Mouse (Mus musculus) thymus, adult 2 months (tissue): ENCODE measurements around the gene Dnajc3.

Experiments
- CTCF ChIP-seq: fragments of 200-500 bp; IDR thresholded peaks from 2 replicates; pipeline ENCODE4 v1.5.1; 2012; ENCODE audit warnings: mild to moderate bottlenecking, control low read depth, low read length, moderate library complexity, borderline replicate concordance; ENCODE audit not compliant: control insufficient read depth, poor library complexity, insufficient read depth; ENCODE audit errors: extremely low read depth
- POLR2A ChIP-seq: fragments of 200-500 bp; IDR thresholded peaks from 2 replicates; pipeline ENCODE4 v1.6.1; 2012; ENCODE audit warnings: mild to moderate bottlenecking, low read length, control low read depth, moderate library complexity; ENCODE audit not compliant: control insufficient read depth, poor library complexity, insufficient read depth; ENCODE audit errors: extremely low read depth

- TF ChIP-seq POLR2A (no peak), CTCF (no peak)
These were observed 20.2 kb downstream of the Dnajc3 start for GRCm38 (mm10) chr14:118958010-118958409.
